Mouse (Mus musculus) kidney, adult 2 months (tissue): Measurements from ENCODE around the gene Rexo1.

Source experiments
- CTCF ChIP-seq: fragments of 200-500 bp; conservative IDR thresholded peaks from 2 replicates; pipeline ENCODE4 v1.5.1; 2011; ENCODE audit warnings: low read depth, mild to moderate bottlenecking, control low read depth, low read length, moderate library complexity, mixed read lengths; ENCODE audit not compliant: insufficient read depth, insufficient read length
- POLR2A ChIP-seq: fragments of 200-500 bp; IDR thresholded peaks from one replicate; pipeline ENCODE4 v1.6.1; 2011; ENCODE audit warnings: low read depth, low read length, control low read depth

- TF ChIP-seq CTCF, result 0 out of 2 replicates have a peak, but pooled peaks have one; percentile 18
- no peak for TF ChIP-seq POLR2A
Observed at GRCm38 (mm10) chr10:80538710-80539394, 22.5 kb downstream of the Rexo1 start, which contains the start of gene Atp8b3.
